Mouse (Mus musculus): Measurements from ENCODE around the gene Gm11032.
"Not testable (repeated sequence)": the region's sequence is repeated elsewhere in the genome, so short reads cannot be mapped to it uniquely, and the experiment has no call there.

The Gm11032 gene

DNA sequence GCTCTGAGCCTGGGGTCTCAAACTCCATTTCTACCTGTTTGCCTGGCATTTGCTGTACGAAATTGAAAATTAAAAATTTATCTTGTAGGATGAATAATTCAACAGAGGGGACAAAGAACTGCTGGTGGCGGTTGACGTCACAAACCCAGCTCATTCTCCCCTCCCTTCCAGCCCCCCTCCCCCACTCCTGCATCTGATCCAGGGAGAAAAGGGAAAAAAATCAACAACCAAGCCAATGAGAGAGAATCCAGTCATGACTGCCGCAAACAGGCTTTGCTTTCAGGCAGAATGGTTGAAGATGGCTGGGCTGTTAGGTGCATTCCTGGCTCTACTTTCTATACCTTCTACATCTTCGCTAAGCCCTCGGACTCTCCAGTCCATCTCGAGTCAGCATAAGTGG is 6.1 kb downstream of the Gm11032 start:
- no peak for DNase-seq

DNA sequence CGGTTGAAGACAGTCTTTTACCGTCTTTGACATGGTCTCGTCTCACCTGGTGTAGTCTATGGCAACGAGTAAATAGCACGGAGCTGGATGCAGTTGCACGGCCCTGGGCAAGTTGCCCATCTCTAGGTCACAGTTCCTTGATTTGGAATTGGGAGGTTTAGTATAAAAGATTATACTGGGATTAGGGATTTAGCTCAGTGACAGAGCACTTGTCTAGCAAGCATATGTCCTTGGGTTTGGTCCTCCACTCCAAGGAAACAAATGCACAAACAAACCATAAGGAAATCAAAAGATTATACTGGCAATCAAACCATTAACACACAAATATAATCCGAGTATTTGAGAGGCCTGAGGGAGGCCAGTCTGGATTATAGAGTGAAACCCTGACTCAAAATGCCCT is 7.8 kb downstream of the Gm11032 start:
- peak in 1 of 2 experiments; percentile 39 for DNase-seq

DNA sequence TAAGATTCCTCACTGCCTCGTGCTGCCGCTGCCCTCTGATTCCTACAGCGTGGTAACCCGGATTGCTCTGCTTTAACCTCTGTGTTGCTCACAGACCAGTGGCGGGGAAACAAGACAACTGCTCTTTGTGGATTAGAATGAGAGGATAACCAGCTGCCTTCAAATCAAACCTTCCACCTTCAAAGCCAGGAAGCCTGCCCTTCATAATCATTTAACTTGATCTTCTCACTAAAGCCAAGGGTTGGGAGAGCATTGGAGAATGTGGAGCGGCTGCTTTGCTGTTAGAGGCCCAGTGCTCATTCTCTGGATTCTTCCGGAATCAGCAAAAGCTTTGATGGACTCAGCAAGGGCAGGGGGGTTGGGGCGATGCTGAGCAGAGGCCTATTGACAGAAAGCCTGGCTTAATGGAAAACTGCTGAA is 10.0 kb downstream of the Gm11032 start:
- DNase-seq: peak; percentile 62 to 71

DNA sequence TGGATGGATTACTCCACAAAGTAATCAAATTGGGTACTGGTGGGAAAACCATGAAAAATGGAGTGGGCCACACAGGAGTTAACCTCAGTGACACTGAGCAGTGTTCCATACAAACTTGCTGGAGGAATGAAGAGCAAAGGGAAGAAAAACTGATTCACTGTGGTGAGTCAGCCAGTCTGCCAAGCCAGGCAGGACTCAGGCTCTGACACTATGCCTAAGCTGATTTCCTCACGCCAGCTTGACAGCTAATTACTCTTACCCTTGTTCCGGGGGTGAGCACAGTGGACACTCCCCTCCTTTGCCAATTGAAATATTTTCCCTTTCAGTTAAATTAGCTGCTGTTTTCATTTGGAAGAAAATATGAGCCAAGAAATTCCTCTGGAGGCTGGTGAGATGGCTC is 13.6 kb downstream of the Gm11032 start:
- DNase-seq: no peak

DNA sequence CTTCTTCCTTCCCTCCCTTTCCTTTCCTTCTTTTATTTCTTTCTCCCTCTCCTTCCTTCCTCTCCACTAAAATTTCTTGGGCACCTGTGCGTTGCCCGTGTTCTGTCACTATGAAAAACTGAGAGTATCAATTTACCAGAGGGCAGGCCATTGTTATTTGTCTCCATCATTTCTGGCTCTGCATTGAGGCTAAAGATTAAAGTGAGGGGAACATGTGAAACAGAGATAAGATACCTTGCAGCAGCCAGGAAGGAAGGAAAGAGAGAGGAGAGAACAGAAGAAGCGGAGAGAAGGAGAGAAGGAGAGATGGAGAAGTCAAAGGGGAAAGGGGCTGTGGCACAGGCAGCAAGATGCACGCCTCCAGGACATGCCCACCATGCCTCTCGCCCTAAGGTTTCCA is 14.5 kb downstream of the Gm11032 start:
- no peak for DNase-seq

DNA sequence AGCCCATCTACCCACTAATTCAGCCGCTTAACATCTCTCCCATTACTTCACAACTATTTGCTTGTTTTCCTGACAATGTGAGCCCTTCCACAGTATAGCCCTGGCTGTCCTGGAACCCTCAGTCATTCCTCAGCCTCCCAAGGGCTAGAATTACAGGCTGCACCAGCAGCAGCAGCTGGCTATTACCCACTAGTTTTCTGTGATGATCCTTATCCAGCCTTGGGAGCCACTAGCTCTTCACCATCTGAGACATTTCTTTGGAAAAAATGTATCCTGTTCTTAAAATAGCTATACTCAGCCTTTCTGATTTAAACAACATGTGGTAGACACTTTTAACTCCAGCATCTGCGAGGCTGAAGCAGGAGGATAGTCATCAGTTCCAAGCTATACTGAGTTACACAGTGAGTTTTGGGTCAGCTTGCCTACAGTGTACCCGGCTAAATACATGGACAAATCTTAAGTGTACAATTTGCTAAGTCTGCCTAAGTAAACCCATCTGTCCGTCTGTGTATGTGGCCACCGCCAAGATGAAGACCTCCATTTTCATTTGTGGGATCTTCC is 17.0 kb downstream of the Gm11032 start:
- DNase-seq: peak in 1 of 2 experiments; percentile 13

DNA sequence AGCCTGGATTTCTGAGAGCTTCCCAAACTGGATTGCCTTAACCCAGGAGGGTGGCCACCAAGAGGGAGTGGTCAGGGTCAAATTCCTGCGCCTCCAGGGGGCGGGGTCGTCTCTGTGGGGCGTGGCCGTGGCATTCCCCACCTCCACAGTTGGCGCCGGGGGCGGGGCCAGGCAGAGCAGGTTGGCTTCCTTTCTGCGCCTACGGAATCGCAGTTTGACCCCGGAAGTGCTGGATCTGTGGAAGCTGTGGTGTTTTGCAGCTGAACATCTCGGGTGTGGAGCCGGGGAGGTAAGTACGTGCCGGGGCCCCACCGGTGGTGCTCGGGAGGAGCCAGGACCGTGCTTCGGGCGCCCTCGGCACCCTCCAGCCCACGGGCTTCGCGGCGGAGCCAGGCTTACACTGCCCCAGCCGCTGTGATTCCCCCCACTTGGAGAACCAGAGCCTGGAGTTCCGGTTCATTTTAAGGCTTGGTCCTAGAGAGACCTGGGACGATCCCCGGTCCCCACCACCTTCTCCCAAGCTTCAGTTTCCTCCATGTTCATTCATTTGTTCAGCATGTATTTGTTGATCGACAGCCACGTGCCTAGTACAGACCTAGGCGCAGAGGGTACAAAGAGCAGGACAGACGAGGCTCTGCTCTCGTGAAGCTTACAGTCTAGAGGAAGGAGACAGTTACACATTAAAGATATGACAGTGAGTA is 17.8 kb downstream of the Gm11032 start, which contains the start of gene Ascc2:
Gene Ascc2 (plus strand): TSS at position 214 of the 701 bp plus-strand sequence.
- DNase-seq: peak; percentile 97 to 100

DNA sequence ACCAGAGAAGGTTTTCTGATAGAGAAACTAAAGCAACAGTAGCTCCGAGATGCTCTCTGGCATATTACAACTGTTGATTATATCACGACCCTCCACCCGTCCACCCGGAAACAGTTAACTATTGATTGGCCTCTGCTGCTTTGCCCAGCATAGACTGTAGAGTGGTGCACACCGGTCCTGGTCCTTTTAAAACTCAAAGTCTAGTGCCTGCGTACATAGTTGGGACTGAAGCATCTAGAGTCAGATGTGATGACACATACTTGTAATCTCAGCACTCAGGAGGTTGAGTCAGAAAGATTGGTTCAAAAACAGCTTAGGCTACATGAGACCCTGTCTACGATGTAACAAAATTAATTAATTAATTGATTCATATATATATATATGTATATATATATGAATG is 18.4 kb downstream of the Gm11032 start:
- DNase-seq: no peak

DNA sequence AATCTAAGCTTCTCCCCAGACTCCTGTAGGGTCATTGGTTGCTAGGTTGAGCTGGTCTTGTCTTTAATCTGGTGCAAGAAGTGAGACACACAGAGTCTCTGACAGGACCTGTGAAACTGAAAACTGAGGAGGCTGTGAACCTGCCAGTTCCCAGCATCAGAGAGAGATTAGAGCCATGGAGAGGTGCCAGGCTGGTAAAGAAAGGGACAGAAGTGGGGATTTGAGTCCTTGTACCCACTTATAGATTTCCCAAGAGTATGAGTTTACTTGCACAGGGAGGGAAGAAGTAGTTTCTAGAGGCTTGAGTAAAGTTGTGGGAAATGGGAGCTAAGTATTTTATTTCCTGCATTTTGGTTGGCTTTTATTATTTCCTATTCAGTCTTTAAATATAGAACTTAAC is 21.3 kb downstream of the Gm11032 start:
- DNase-seq: no peak

DNA sequence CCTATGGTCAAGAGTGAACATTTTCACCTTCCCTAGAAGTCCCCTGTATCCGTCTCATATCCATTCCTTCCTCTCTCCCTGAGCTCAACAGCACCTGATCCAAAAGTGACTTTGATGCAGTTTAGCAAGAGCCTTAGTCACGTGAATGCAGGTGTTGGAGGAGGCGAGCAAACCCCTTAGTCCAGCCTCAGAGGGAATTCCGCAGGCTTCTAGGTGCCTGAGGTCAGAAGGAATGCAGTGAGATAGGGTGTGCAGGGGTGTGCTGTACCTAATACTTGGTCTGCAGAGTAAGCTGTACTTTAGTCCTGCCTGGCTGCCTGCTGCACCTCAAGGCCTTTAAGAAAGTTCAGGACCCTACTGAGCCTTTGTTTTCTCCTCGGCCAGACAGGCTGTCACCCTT is 23.9 kb downstream of the Gm11032 start:
- DNase-seq: no peak

DNA sequence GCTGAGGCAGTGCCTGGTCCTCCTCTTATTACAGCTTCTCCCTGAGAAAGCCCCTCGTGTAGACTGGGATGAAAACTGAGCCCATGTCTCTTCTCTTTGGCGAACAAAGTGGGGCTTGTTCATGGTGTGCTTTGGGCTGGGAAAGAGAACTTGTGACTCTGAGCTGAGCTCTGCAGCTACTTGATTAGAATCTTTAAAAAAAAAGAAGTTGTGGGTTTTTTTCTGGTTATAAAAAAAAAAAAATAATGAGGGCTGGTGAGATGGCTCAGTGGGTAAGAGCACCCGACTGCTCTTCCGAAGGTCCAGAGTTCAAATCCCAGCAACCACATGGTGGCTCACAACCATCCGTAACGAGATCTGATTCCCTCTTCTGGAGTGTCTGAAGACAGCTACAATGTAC is 25.3 kb downstream of the Gm11032 start:
- not testable (repeated sequence) for DNase-seq

DNA sequence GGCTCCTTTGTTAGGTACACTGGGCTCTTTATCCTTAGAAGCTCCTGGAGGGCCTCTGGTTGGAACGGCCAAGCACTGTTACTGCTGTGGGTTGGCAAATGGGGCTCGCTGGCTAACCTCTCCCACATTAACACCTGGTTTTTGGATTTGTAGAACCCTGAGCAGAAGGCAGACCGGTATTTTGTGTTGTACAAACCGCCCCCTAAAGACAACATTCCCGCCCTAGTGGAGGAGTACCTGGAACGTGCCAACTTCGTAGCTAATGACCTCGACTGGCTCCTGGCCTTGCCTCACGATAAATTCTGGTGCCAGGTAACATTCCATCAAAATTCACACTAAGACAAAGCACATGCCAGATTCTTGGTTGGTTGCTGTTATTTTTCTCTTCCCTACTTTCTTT is 26.5 kb downstream of the Gm11032 start:
- DNase-seq: no peak

DNA sequence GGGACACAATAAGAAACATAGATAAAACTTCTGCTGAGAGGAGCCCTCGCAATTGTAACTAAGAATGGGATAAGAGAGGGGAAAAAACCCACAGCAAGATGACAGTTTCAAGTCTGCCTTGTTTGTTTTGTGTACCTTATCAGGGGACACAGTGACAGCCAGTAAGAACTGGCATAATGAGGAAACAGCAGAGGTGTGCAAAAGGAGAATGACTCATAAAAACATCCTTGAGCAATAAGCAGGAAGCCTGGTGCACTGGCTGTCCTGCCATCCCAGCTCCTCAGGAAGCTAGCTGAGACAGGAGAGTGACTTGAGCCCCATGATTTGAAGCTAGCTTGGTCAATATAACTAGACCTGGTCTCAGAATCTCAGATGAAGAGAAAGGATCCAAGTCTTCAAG is 40.0 kb downstream of the Gm11032 start:
- DNase-seq: no peak

DNA sequence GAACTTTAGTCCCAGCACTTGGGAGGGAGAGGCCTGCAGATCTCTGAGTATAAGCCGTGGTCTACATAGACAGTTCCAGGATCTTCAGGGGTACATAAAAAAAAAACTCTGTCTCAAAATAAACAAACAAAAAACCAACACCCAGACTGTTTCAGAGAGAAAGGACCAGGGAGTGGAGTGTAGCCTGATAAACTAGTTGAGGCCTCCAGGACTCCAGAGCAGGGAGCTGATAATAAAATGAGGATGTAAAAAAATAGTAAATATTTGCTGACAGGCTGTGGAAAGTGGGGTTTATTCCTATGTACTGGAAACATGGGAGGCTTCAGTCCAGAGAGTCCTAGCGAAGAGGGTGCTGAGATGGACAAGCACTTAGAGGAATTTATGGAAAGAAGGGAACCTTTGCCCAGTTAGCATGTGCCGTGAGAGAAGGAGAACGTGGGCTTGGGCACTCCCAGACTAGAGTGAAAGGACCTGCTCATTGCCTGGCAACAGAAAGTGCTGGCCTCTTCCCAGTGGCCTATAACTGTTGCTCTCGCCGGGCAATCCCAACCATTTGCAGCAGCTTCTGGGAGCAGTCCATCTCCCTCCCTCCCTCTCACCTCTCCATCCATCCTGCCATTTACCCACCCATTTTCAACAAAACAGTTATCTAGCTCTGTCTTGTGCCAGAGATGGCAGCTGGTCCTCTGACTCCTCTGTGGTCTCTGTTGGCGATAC is 40.6 kb downstream of the Gm11032 start:
- DNase-seq: no peak

DNA sequence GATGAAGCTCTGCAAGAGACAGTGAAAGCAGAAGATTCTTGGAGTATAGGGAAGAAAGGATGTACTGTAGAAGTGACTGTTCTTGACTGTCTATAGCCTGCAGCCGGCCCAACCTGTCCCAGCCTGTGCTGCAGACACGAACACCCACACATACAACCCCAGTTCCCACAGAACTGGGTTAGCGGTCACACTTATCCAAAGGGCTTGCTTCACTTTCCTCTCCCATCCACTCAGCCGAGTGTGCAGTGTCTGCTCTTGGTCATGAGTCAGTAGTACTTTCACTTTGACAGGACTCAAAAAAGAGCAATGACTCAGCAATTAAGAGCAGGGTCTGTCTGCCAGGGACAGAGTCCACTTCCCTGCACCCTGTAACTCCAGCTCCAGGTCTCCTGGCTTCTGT is 41.5 kb downstream of the Gm11032 start:
- DNase-seq: peak; percentile 28 to 52

DNA sequence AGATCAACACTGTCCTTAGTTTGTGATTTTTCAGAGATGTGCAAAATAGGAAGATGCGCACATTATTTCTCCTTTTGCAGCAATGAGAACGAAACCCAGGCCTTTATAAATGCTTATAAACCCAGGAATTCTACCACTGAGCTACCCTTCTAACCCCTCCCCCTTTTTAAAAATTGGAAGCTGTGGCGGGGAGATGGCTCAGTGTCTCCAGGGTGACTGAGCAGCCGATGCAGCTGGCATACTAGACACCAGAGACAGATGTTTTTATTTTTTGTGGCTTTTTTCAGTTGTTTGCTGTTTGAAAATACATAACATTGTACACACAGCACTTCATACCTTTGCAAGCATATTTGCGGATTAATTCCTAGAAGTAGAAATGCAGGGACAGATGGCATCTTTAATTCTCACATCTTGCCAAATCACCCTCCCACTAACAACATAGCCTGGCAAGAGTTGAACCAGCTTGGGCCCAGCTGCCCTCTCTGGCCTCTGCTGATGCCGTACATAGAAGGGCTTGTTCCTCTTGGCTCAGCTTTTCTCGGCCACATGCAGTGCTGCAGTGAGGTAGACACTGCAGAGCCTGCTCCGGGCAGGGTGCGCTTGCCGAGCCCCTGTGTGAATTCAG is 42.1 kb downstream of the Gm11032 start:
- no peak for DNase-seq

DNA sequence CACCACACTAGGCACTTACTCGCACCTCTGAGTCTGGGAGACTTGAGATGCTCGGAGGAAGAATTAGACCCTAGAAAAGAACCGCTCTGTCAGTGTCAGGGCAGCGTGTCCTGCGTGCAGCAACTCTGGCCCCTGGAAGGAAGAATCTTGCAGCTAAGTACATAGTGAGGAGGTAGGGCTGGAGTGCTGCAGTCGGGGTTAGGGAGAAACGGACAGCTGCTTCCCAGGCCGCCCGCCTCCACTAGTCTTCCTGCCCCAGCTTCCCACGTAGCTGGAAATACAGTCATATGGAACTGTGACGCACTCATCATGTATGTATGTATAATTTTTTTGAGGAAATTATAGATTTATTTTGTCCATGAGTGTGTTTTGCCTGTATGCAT is 42.6 kb downstream of the Gm11032 start:
- DNase-seq: no peak

Data from kidney, postnatal 36 days (tissue).